Mouse (Mus musculus) intestine, embryonic 14.5 days (tissue): Measurements from ENCODE around the gene Smad3. TPM values are rescaled to one million over a fixed set of nuclear protein-coding genes. Genes with fewer than 3 reads are reported as not detected.

Experiments used
- ATAC-seq: fragments of 200-750 bp; cut with Nextera tagmentation; replicated peaks from 2 replicates; pipeline ENCODE4 v1.8.0; 2017; ENCODE audit warnings: low read depth, moderate number of reproducible peaks, moderate TSS enrichment, moderate library complexity; ENCODE audit not compliant: low FRiP score, low TSS enrichment
- DNase-seq: peaks from one replicate; pipeline ENCODE4 v3.0.0-alpha.2; 2018; ENCODE audit warnings: low spot score
- H3K27ac ChIP-seq: fragments of 300-500 bp; sonication (generic); 2 replicates; pipeline ENCODE4 v1.5.1; 2014; ENCODE audit warnings: low read depth, mild to moderate bottlenecking, control low read depth
- H3K27me3 ChIP-seq: fragments of 300-500 bp; sonication (generic); replicated peaks from 2 replicates; pipeline ENCODE4 v1.6.1; 2014; ENCODE audit warnings: low read length, control low read depth; ENCODE audit not compliant: control insufficient read depth, insufficient read depth
- H3K36me3 ChIP-seq: fragments of 300-500 bp; sonication (generic); 2 replicates; pipeline ENCODE4 v1.6.1; 2014; ENCODE audit warnings: low read length, control low read depth; ENCODE audit not compliant: control insufficient read depth, insufficient read depth
- H3K4me1 ChIP-seq: fragments of 300-500 bp; sonication (generic); replicated peaks from 2 replicates; pipeline ENCODE4 v1.6.1; 2014; ENCODE audit warnings: low read length, control low read depth, mixed read lengths; ENCODE audit not compliant: control insufficient read depth, insufficient read depth
- H3K4me2 ChIP-seq: fragments of 300-500 bp; sonication (generic); 2 replicates; pipeline ENCODE4 v1.6.1; 2014; ENCODE audit warnings: low read length
- H3K4me3 ChIP-seq: fragments of 300-500 bp; sonication (generic); 2 replicates; pipeline ENCODE4 v1.5.1; 2014; ENCODE audit warnings: low read depth, low read length, control low read depth, mixed read lengths
- H3K9ac ChIP-seq: fragments of 300-500 bp; sonication (generic); 2 replicates; pipeline ENCODE4 v1.6.1; 2014; ENCODE audit warnings: mild to moderate bottlenecking, low read length
- H3K9me3 ChIP-seq: fragments of 300-500 bp; sonication (generic); 2 replicates; pipeline ENCODE4 v1.6.1; 2016; ENCODE audit warnings: low read length, control low read depth; ENCODE audit not compliant: control insufficient read depth
- WGBS: fragments of 180-500 bp; shearing (Covaris S2); extraction: QIAGEN DNeasy Blood & Tissue Kit; methylation state at CpG from one replicate; pipeline ENCODE4 v1.1.7; 2014; 5-methylcytosine and 5-hydroxymethylcytosine counted together
- polyA plus RNA-seq: library from polyadenylated mRNA; unstranded; fragments of >200 nt; fragmentation: Nextera tagmentation; extraction: Ambion mirVana; gene quantifications from 2 replicates; pipeline ENCODE4 v1.2.1, GENCODE M21; 2014

Gene Smad3
- polyA plus RNA-seq, 1 experiment from 2014 or later: 12.7 TPM

DNA sequence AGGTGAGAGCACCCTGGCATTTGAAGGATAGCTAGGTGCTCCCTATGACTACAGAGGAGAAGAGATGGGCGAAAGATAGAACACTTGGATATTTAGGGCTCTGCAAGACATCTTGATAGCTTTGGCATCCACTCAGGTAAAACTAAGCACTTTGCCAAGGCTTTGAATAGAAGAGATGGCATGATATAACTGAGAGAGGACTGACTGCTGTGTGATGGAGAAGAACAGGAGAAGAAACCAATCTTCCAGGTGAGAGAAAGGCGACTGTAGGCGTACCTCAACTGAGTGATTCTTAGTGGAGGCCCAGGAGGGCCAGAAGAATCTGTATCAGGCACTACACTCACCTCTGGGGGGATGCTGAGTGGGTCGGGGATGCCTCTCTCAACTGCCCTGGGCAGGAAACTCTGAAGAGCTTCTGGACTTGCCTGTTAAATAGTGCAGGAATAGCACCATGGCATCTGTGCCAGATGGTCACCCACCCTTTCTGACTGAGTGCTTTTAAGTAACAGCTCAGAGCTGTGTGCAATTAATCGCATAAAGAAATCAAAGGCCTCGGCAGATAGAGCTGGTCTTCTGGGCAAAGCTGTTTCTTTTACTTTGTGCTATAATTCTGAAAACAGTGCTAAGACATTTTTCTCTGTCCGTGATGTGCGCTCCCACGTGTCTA is 132.6 kb downstream of the Smad3 start:
- no peaks in the 10 kb centered on the region for H3K27me3 ChIP-seq
- no peak overlapping the region for H3K4me3 ChIP-seq
- 87% methylated on average over 9 of the region's 9 CpGs for WGBS
- ATAC-seq: no peak
- H3K4me2 ChIP-seq: no peak overlapping the region
- H3K27ac ChIP-seq: no peak overlapping the region
- no peak overlapping the region for H3K9ac ChIP-seq
- H3K4me1 ChIP-seq: no peaks in the 10 kb centered on the region
- DNase-seq: no peak
- H3K9me3 ChIP-seq: no peaks in the 10 kb centered on the region
- H3K36me3 ChIP-seq: peaks cover 18% of the 10 kb centered on the region; the same call in 1 of the 2 replicates

DNA sequence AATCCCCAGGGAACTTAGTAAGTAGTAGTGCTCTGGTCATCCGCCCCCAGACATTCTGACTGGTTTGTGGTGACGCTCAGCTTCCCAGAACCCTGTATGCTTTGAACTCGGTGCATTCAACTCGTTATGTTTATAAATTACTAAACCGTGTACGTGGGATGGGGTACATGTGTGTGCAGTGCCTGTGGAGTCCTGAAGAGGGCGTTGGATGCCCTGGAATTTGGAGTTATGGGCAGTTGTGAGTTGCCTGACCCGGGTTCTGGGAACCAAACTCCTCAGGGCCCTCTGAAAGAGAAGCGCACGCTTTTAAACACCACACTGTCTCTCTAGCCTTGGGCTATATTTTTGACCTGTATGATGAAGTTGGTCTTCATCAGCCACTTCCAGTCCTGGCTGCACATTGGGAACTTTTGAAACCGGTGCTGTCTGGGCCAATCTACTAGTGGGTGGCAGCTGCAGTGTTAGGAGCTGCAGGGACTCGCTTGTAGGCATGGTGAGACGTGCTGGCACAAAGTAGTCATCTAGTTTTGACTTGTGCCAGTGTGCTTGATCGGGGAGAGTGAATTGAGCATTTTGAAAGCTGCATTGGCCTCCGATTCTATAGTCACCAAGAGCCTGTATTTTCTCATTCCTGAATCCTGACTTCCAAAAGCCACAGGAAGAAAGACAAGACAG is 133.8 kb downstream of the Smad3 start:
- 81% methylated on average over 15 of the region's 15 CpGs for WGBS
- Histone ChIP-seq H3K4me2 (no peak overlapping the region), H3K27ac (no peak overlapping the region), H3K36me3 (peaks cover 25% of the 10 kb centered on the region; the same call in 1 of the 2 replicates), H3K9ac (no peak overlapping the region), H3K4me3 (no peak overlapping the region), H3K27me3 (no peaks in the 10 kb centered on the region), H3K9me3 (no peaks in the 10 kb centered on the region), H3K4me1 (no peaks in the 10 kb centered on the region)
- DNase-seq: no peak
- ATAC-seq: no peak

DNA sequence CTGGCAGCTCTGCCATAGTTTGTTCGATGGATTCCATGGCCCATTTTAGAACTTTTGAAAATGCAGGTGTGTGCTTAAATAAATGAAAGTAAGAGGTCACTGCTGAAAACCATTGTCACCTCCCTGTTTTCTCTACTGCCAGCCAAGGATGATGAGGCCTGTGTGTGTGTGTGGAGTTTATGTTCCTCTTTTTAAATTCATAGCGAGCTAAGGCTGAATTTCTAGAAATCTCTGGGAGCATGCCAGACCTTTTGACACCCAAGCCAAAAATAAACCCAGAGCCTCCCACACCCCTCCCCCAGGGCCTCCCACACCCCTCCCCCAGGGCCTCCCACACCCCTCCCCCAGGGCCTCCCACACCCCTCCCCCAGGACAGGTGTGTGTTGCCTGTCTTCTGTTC is 139.8 kb downstream of the Smad3 start:
- 81% methylated on average over 2 of the region's 2 CpGs for WGBS
- no peak overlapping the region for H3K4me2 ChIP-seq
- ATAC-seq (no peak), DNase-seq (no peak)
- H3K9me3 ChIP-seq: no peaks in the 10 kb centered on the region
- H3K9ac ChIP-seq: no peak overlapping the region
- no peak overlapping the region for H3K4me3 ChIP-seq
- peaks cover 43% of the 10 kb centered on the region for H3K36me3 ChIP-seq
- no peak overlapping the region for H3K27ac ChIP-seq
- H3K27me3 ChIP-seq: no peaks in the 10 kb centered on the region
- H3K4me1 ChIP-seq: peaks cover 14% of the 10 kb centered on the region

GRCm38 (mm10) chr9:63614018-63614985 is 143.5 kb downstream of the Smad3 start:
- Histone ChIP-seq H3K27me3 (no peaks in the 10 kb centered on the region), H3K9ac (no peak overlapping the region), H3K36me3 (peaks cover 26% of the 10 kb centered on the region), H3K4me3 (no peak overlapping the region), H3K4me1 (peaks cover 35% of the 10 kb centered on the region), H3K4me2 (no peak overlapping the region), H3K27ac (no peak overlapping the region), H3K9me3 (no peaks in the 10 kb centered on the region)
- DNase-seq: no peak
- 0 out of 2 replicates have a peak, but pooled peaks have one; percentile 48 for ATAC-seq
- 72% methylated on average over 11 of the region's 11 CpGs for WGBS

- Histone ChIP-seq H3K36me3 (peaks cover 20% of the 10 kb centered on the region), H3K27me3 (no peaks in the 10 kb centered on the region), H3K4me3 (no peak overlapping the region), H3K9me3 (no peaks in the 10 kb centered on the region), H3K4me2 (no peak overlapping the region), H3K27ac (no peak overlapping the region), H3K9ac (no peak overlapping the region), H3K4me1 (peaks cover 35% of the 10 kb centered on the region)
- ATAC-seq: no peak
- 37% methylated on average over 1 of the region's 1 CpGs for WGBS
- no peak for DNase-seq
These were observed 144.2 kb downstream of the Smad3 start for GRCm38 (mm10) chr9:63613569-63613968.

DNA sequence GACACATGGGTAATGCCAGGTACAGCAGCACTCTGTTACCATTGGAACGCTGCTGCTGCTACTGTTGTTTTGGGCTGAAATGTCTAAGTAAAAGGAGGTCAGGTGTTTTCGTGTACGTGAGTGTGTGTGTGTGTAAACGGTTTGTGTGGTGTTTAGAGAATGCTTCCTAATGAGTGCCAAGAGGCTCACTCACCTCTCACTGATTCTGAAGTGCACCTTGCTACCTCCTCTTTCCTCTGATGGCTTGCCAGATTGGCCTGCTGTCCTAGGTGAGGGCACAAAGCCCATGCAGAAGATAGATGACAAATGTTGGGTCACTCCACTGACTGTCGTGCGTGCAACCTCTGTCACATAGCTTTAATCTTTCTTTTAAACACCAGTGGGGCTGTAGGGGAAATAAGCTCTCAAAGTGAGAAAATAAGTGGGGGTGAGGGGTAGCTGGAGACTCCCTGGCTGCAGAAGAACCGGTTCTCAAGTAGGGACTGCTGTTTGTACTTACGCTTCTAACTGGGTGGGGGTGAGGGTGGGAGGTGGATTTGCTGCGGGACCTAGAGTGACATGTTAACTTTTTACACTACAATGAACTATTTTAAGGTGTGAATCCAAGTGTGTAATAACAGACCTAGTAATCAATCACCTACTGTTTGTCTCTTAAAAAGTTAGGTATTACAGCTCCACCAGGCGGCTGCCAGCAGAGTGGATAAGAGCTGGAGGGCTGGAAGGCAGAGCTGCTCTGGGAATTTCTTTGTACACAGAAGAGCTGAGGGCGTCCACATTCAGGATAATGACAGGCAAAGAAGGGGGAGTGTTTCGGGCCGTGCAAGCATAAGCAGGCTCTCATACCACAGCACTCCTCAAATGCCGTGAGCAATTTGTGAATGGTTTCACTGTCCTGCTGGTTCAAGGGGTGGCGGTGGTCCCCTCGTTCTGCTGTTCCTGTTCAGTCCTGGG is 145.0 kb downstream of the Smad3 start:
- 41% methylated on average over 16 of the region's 16 CpGs for WGBS
- H3K4me3 ChIP-seq: no peak overlapping the region
- H3K9ac ChIP-seq: no peak overlapping the region
- no peaks in the 10 kb centered on the region for H3K9me3 ChIP-seq
- DNase-seq (peak; percentile 63), ATAC-seq (peak; percentile 60; the same call in 1 of the 2 replicates)
- H3K27ac ChIP-seq: no peak overlapping the region
- H3K27me3 ChIP-seq: no peaks in the 10 kb centered on the region
- H3K36me3 ChIP-seq: peaks cover 13% of the 10 kb centered on the region
- H3K4me1 ChIP-seq: peaks cover 35% of the 10 kb centered on the region
- no peak overlapping the region; the same call in 1 of the 2 replicates for H3K4me2 ChIP-seq

DNA sequence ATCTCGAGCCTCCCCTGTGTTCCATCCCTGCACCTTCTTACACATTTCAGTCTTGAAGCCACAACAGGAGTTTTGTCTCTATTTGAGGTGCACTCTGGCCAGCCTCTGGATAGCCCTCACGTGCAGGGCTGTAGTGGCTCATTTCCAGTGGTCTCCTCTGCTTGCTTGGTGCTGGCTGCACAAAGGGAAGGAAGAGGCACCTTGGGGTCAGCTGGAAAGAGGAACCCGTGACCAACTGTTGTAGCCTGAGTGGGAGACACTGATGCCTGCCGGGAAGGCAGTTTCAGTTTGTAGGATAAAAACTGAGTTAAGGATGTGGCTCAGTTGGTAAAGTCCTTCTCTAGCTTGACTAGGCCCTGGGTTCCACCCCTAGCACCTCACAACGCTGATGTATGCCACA is 145.8 kb downstream of the Smad3 start:
- H3K9me3 ChIP-seq: no peaks in the 10 kb centered on the region
- no peaks in the 10 kb centered on the region for H3K27me3 ChIP-seq
- peaks cover 35% of the 10 kb centered on the region for H3K4me1 ChIP-seq
- H3K4me3 ChIP-seq: no peak overlapping the region
- H3K36me3 ChIP-seq: peaks cover 5% of the 10 kb centered on the region
- no peak for ATAC-seq
- H3K9ac ChIP-seq: no peak overlapping the region
- 74% methylated on average over 5 of the region's 5 CpGs for WGBS
- no peak overlapping the region for H3K4me2 ChIP-seq
- no peak overlapping the region for H3K27ac ChIP-seq
- no peak for DNase-seq
